Mouse (Mus musculus) lung, adult 2 months (tissue): Measurements from ENCODE around the gene Gab1.

Experiments
- CTCF ChIP-seq: fragments of 200-500 bp; IDR thresholded peaks from 2 replicates; pipeline ENCODE4 v1.5.1; 2011; ENCODE audit warnings: mild to moderate bottlenecking, low read length, control low read depth; ENCODE audit not compliant: insufficient read depth
- POLR2A ChIP-seq: fragments of 200-500 bp; IDR thresholded peaks from 2 replicates; pipeline ENCODE4 v1.6.1; 2011; ENCODE audit warnings: low read depth, mild to moderate bottlenecking, control low read depth, low read length, borderline replicate concordance; ENCODE audit errors: extremely low read depth

GRCm38 (mm10) chr8:80832534-80832933, 47.8 kb downstream of the Gab1 start:
- TF ChIP-seq CTCF = no peak
- TF ChIP-seq POLR2A = no peak
